Mouse (Mus musculus) G1E (cell line): ENCODE measurements around the gene Fpgs.

Experiments
- CTCF ChIP-seq: IDR thresholded peaks from 2 replicates; pipeline ENCODE4 v1.5.1; 2012; ENCODE audit warnings: low read depth, low read length, inconsistent platforms, mixed read lengths
- GATA1 ChIP-seq: IDR thresholded peaks from 2 replicates; pipeline ENCODE4 v1.6.1; 2012; ENCODE audit warnings: borderline replicate concordance, low read length, inconsistent platforms, mixed read lengths
- GATA2 ChIP-seq: IDR thresholded peaks from 2 replicates; pipeline ENCODE4 v1.6.1; 2012; ENCODE audit warnings: low read depth, low read length, inconsistent platforms, borderline replicate concordance
- POLR2AphosphoS5 ChIP-seq: IDR thresholded peaks from 2 replicates; pipeline ENCODE4 v1.6.1; 2012; ENCODE audit warnings: low read depth, low read length, inconsistent platforms; ENCODE audit not compliant: insufficient replicate concordance
- TAL1 ChIP-seq: conservative IDR thresholded peaks from 2 replicates; pipeline ENCODE4 v1.6.1; 2012; ENCODE audit warnings: low read depth, low read length, inconsistent platforms, mixed read lengths

DNA sequence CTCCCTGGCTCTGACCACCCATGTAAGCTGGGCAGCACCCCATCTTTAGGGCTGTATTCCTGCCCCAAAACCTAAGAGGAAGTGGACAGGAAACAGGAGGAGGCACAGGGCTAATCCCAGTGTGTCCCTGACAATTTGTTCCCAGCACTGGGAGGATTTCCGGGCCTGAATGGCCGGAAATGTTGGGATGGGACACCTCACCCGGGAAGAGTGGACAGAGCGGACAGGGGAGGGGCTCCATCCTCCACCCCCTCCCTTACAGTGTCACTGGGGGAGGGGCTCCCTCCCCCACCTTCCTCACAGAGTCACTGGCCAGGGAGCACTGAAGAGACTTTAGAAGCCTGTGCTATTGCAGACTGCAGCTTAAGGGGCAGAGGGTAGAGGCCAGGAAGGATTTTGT is 31.0 kb upstream of the Fpgs start:
- no peak for TF ChIP-seq CTCF
- TF ChIP-seq GATA1 = no peak
- TF ChIP-seq TAL1 = no peak
- no peak for TF ChIP-seq GATA2
- TF ChIP-seq POLR2AphosphoS5 = no peak
